In the genomic region with DNA sequence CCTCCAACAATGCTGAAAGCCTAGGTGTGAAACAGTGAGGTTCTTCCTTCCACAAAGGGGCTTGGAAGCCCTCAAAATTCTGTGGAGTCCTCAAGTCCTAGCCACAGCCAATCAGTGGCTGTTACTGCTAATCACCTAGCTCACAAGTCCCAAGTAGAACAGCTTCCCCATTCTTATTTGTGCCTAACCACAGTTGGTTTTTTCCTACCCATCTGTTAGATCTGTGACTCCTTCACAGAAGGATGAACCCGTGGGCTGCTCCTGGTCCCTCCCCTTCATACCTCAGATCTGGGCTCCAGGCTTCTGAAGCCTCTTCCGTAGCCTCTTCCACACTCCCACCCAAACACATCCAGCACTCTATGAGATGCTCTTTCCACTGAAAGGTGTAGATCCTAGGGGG, we compare ENCODE assay signal across 1 mouse cellular context.
TF ChIP-seq lines count a peak whose summit lies in the region.

No protein-coding gene starts in this region.

TF ChIP-seq in CH12.LX, 34 proteins besides CTCF, POLR2A, EP300 and RAD21:
- no peak for TF ChIP-seq PAX5 (IDR thresholded peaks at IDR 0.05; ENCODE audit: low read length)
- no peak for TF ChIP-seq NELFE (IDR thresholded peaks at IDR 0.05; ENCODE audit: low read depth, low read length)
- no peak for TF ChIP-seq CHD2 (IDR thresholded peaks at IDR 0.05; ENCODE audit: low read length)
- TF ChIP-seq ZMIZ1 (IDR thresholded peaks at IDR 0.05; ENCODE audit: low read depth, low read length) = no peak
- no peak for TF ChIP-seq E2F4 (IDR thresholded peaks at IDR 0.05; ENCODE audit: insufficient replicate concordance, low read depth, low read length)
- TF ChIP-seq MAFK (IDR thresholded peaks at IDR 0.05; ENCODE audit: insufficient replicate concordance, low read length) = no peak
- TF ChIP-seq GABPA (IDR thresholded peaks at IDR 0.05; ENCODE audit: insufficient replicate concordance, low read depth, low read length) = no peak
- TF ChIP-seq ELF1 (IDR thresholded peaks at IDR 0.05; ENCODE audit: low read depth, low read length) = no peak
- no peak for TF ChIP-seq MAZ (IDR thresholded peaks at IDR 0.05; ENCODE audit: low read depth, low read length)
- TF ChIP-seq USF2 (conservative IDR thresholded peaks at IDR 0.05; ENCODE audit: low read depth, low read length) = no peak
- TF ChIP-seq MEF2A (IDR thresholded peaks at IDR 0.05; ENCODE audit: borderline replicate concordance, low read depth, low read length) = no peak
- TF ChIP-seq IRF4 (IDR thresholded peaks at IDR 0.05; ENCODE audit: low read depth, low read length) = no peak
- TF ChIP-seq JUN (IDR thresholded peaks at IDR 0.05; ENCODE audit: insufficient read depth, low read depth, low read length) = no peak
- TF ChIP-seq HCFC1 (IDR thresholded peaks at IDR 0.05; ENCODE audit: low read depth, low read length) = no peak
